Mouse (Mus musculus) stomach, postnatal 0 days (tissue): ENCODE data around the gene Kcnc3.

Experiments used
- CTCF ChIP-seq: IDR thresholded peaks from 2 replicates; pipeline ENCODE4 v1.5.1; 2016; ENCODE audit warnings: antibody characterized with exemption, low read depth, mild to moderate bottlenecking, moderate library complexity
- EP300 ChIP-seq: optimal IDR thresholded peaks from 2 replicates; pipeline ENCODE3; 2016; ENCODE audit warnings: antibody characterized with exemption

- no peak for TF ChIP-seq CTCF
- TF ChIP-seq EP300: no peak
These were observed 33.5 kb downstream of the Kcnc3 start for GRCm38 (mm10) chr7:44623714-44624542.
